Mouse (Mus musculus) lung, postnatal 0 days (tissue): ENCODE data around the gene Tomm7. TPM values are rescaled to one million over a fixed set of nuclear protein-coding genes. Genes with fewer than 3 reads are reported as not detected.
A peak's percentile ranks its signal among the peaks of the same experiment; 100 is the strongest.
"Not testable (repeated sequence)": the region's sequence is repeated elsewhere in the genome, so short reads cannot be mapped to it uniquely, and the experiment has no call there.

Experiments
- ATAC-seq: fragments of 200-750 bp; cut with Nextera tagmentation; 2 replicates; pipeline ENCODE4 v1.8.0; 2017; ENCODE audit warnings: moderate library complexity
- DNase-seq: peaks from one replicate; pipeline ENCODE4 v3.0.0-alpha.2; 2016; ENCODE audit warnings: low spot score
- H3K27ac ChIP-seq: fragments of 300-500 bp; sonication (generic); 2 replicates; pipeline ENCODE4 v1.5.1; 2014; ENCODE audit warnings: antibody characterized with exemption, mild to moderate bottlenecking, low read length, mixed read lengths
- H3K27me3 ChIP-seq: fragments of 300-500 bp; sonication (generic); replicated peaks from 2 replicates; pipeline ENCODE4 v1.6.1; 2014; ENCODE audit warnings: low read length, mixed read lengths; ENCODE audit not compliant: insufficient read depth
- H3K36me3 ChIP-seq: fragments of 300-500 bp; sonication (generic); 2 replicates; pipeline ENCODE4 v1.6.1; 2014; ENCODE audit warnings: low read length, mixed read lengths; ENCODE audit not compliant: insufficient read depth
- H3K4me1 ChIP-seq: fragments of 300-500 bp; sonication (generic); 2 replicates; pipeline ENCODE4 v1.6.1; 2014; ENCODE audit warnings: antibody characterized with exemption, low read depth, low read length, mixed read lengths; ENCODE audit not compliant: insufficient read depth
- H3K4me2 ChIP-seq: fragments of 300-500 bp; sonication (generic); replicated peaks from 2 replicates; pipeline ENCODE4 v1.6.1; 2014; ENCODE audit warnings: low read depth, mild to moderate bottlenecking, low read length, moderate library complexity, mixed read lengths
- H3K4me3 ChIP-seq: fragments of 300-500 bp; sonication (generic); 2 replicates; pipeline ENCODE4 v1.5.1; 2014; ENCODE audit warnings: low read depth, low read length
- H3K9ac ChIP-seq: fragments of 300-500 bp; sonication (generic); replicated peaks from 2 replicates; pipeline ENCODE4 v1.6.1; 2014; ENCODE audit warnings: low read depth, mild to moderate bottlenecking
- H3K9me3 ChIP-seq: fragments of 300-500 bp; sonication (generic); 2 replicates; pipeline ENCODE4 v1.6.1; 2016; ENCODE audit warnings: low read length, mixed read lengths
- CTCF ChIP-seq: IDR thresholded peaks from 2 replicates; pipeline ENCODE4 v1.5.1; 2016; ENCODE audit warnings: antibody characterized with exemption, mild to moderate bottlenecking
- EP300 ChIP-seq: IDR thresholded peaks from 2 replicates; pipeline ENCODE4 v1.6.1; 2016; ENCODE audit warnings: antibody characterized with exemption, mild to moderate bottlenecking, control low read depth
- WGBS: fragments of 180-500 bp; shearing (Covaris S2); extraction: QIAGEN DNeasy Blood & Tissue Kit; methylation state at CpG from one replicate; pipeline ENCODE4 v1.1.7; 2014; 5-methylcytosine and 5-hydroxymethylcytosine counted together
- polyA plus RNA-seq: library from polyadenylated mRNA; unstranded; fragments of >200 nt; fragmentation: Nextera tagmentation; extraction: Ambion mirVana; gene quantifications from 2 replicates; pipeline ENCODE4 v1.2.1, GENCODE M21; 2015

Gene Tomm7
- polyA plus RNA-seq, 1 experiment from 2014 or later, result 102 TPM

GRCm38 (mm10) chr5:23838158-23838557 lies 5.8 kb downstream of the Tomm7 start:
- H3K4me3 ChIP-seq, result no peak overlapping the region
- no peaks in the 10 kb centered on the region for H3K36me3 ChIP-seq
- no peaks in the 10 kb centered on the region for H3K27me3 ChIP-seq
- no peak for TF ChIP-seq CTCF
- no peak for TF ChIP-seq EP300
- 78% methylated on average over 7 of the region's 7 CpGs for WGBS
- peaks cover 4% of the 10 kb centered on the region; the same call in 1 of the 2 replicates for H3K4me1 ChIP-seq
- DNase-seq (no peak), ATAC-seq (no peak)
- no peak overlapping the region for H3K9ac ChIP-seq
- H3K9me3 ChIP-seq, result no peaks in the 10 kb centered on the region
- no peak overlapping the region for H3K27ac ChIP-seq
- H3K4me2 ChIP-seq, result no peak overlapping the region

- ATAC-seq, H3K27ac ChIP-seq, H3K36me3 ChIP-seq, H3K4me1 ChIP-seq, H3K9ac ChIP-seq, H3K9me3 ChIP-seq, DNase-seq, H3K27me3 ChIP-seq, H3K4me3 ChIP-seq, H3K4me2 ChIP-seq: not testable (repeated sequence)
- WGBS, result 65% methylated on average over 1 of the region's 1 CpGs
Measured at GRCm38 (mm10) chr5:23835691-23836090, 8.3 kb downstream of the Tomm7 start.

GRCm38 (mm10) chr5:23830897-23831752 lies 12.8 kb downstream of the Tomm7 start:
- ATAC-seq, result no peak

DNA sequence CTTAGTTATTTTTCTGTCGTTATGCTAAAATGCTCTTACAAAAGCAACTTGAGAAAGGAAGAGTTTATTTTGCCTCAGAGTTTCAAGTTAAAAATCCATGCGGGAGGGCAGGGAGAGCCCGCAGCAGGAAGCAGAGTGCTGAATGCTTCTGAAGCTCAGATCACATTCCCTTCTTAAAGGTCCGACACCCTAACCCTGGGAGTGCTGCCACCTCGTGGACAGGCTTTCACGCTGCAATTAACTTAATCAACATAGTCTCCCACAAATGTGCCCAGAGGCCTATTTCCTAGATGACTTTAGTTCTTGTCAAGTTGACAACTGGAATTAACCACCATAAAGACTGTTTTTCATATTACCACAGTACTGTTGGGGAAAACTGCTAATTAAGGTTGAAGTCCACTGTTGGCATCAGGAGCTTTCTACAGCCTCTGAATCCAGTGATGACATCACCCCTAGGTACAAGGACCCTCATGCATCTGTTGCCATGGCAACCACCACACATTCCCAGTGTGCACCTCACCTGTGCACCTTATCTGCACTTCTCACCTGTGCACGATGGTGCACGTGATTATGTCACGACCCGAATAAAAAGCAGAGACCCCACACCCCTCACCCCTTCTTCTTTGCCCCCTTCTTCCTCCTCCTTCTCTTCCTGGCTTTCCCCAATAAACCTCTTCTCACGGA lies 17.5 kb downstream of the Tomm7 start:
- no peak overlapping the region for H3K27ac ChIP-seq
- H3K4me1 ChIP-seq, result no peaks in the 10 kb centered on the region
- 29% methylated on average over 11 of the region's 11 CpGs for WGBS
- peak; percentile 62 for ATAC-seq
- no peaks in the 10 kb centered on the region for H3K36me3 ChIP-seq
- DNase-seq, result peak; percentile 80
- no peaks in the 10 kb centered on the region for H3K27me3 ChIP-seq
- no peaks in the 10 kb centered on the region for H3K9me3 ChIP-seq
- TF ChIP-seq CTCF (peak; percentile 78), EP300 (no peak)
- no peak overlapping the region for H3K9ac ChIP-seq
- no peak overlapping the region for H3K4me3 ChIP-seq
- H3K4me2 ChIP-seq, result no peak overlapping the region

More at GRCm38 (mm10) chr5:23830897-23831752, 12.8 kb downstream of the Tomm7 start:
- H3K4me2 ChIP-seq, result no peak overlapping the region
- no peak overlapping the region for H3K9ac ChIP-seq
- H3K4me1 ChIP-seq, result no peaks in the 10 kb centered on the region
- H3K4me3 ChIP-seq, result no peak overlapping the region
- H3K27ac ChIP-seq, result no peak overlapping the region
- H3K9me3 ChIP-seq, result no peaks in the 10 kb centered on the region
- no peak for DNase-seq
- H3K27me3 ChIP-seq, result no peaks in the 10 kb centered on the region
- 32% methylated on average over 58 of the region's 58 CpGs for WGBS
- no peaks in the 10 kb centered on the region for H3K36me3 ChIP-seq
- TF ChIP-seq EP300 (no peak), CTCF (no peak)

GRCm38 (mm10) chr5:23824171-23824733 lies 19.7 kb downstream of the Tomm7 start:
- no peak overlapping the region for H3K27ac ChIP-seq
- H3K27me3 ChIP-seq, result no peaks in the 10 kb centered on the region
- H3K4me3 ChIP-seq, result no peak overlapping the region
- TF ChIP-seq CTCF (no peak), EP300 (no peak)
- WGBS, result 73% methylated on average over 8 of the region's 8 CpGs
- ATAC-seq (no peak), DNase-seq (no peak)
- peaks cover 4% of the 10 kb centered on the region; the same call in 1 of the 2 replicates for H3K36me3 ChIP-seq
- H3K9ac ChIP-seq, result no peak overlapping the region
- no peaks in the 10 kb centered on the region for H3K9me3 ChIP-seq
- H3K4me2 ChIP-seq, result no peak overlapping the region
- no peaks in the 10 kb centered on the region for H3K4me1 ChIP-seq

DNA sequence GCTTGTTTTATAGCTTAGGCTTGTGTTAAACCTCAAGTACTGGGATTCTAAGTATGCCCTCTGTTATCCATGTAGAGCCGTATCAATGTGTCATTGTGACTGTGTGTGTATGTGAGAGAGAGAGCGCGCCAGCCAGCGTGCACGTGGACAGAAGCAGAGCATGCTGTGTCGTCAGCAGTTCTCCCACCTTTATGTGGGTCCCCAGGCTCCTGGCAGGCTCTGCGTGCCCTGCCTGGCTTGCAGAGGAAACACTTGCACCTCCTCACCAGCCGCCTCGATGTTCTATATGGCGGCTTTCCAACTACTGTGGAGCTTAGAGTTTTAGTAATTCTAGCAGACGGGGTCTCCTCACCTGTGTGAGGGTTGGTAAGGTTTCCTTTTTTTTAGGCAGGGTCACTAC lies 21.7 kb downstream of the Tomm7 start:
- H3K4me1 ChIP-seq, result no peaks in the 10 kb centered on the region
- ATAC-seq, result no peak
- TF ChIP-seq CTCF (no peak), EP300 (no peak)
- H3K4me2 ChIP-seq, result no peak overlapping the region
- peaks cover 4% of the 10 kb centered on the region; the same call in 1 of the 2 replicates for H3K36me3 ChIP-seq
- WGBS, result 61% methylated on average over 11 of the region's 11 CpGs
- no peaks in the 10 kb centered on the region for H3K9me3 ChIP-seq
- no peak overlapping the region for H3K27ac ChIP-seq
- DNase-seq, result no peak
- no peaks in the 10 kb centered on the region for H3K27me3 ChIP-seq
- H3K4me3 ChIP-seq, result no peak overlapping the region
- no peak overlapping the region for H3K9ac ChIP-seq
